Mouse (Mus musculus) splenic B cell, adult 2 months (primary cell): ENCODE measurements at regions not wholly inside any gene's neighbourhood (a gene's known extent, or its start where the extent isn't known, plus 50 kb on each side); places are given as distances from the start of the nearest gene placed in this dataset.

Experiments
- DNase-seq: peaks from one replicate; pipeline ENCODE4 v3.0.0-alpha.2; 2011; ENCODE audit warnings: low read depth, low spot score
- H3K27me3 ChIP-seq: 2 replicates; pipeline ENCODE4 v1.6.1; 2012; ENCODE audit warnings: mild to moderate bottlenecking, low read length, moderate library complexity, mixed read lengths; ENCODE audit not compliant: control insufficient read depth, poor library complexity, insufficient read depth, severe bottlenecking
- H3K36me3 ChIP-seq: 2 replicates; pipeline ENCODE4 v1.6.1; 2012; ENCODE audit warnings: mild to moderate bottlenecking, low read length, moderate library complexity, mixed read lengths; ENCODE audit not compliant: control insufficient read depth, poor library complexity, insufficient read depth, severe bottlenecking

- DNase-seq: no peak
- H3K36me3 ChIP-seq: no peaks in the 10 kb centered on the region
- no peaks in the 10 kb centered on the region; the same call in 1 of the 2 replicates for H3K27me3 ChIP-seq
Measured at GRCm38 (mm10) chr7:136820291-136820690, 74.1 kb upstream of the Mgmt start.

- Histone ChIP-seq H3K36me3 (no peaks in the 10 kb centered on the region), H3K27me3 (no peaks in the 10 kb centered on the region)
- DNase-seq: no peak
Measured at GRCm38 (mm10) chr7:136825647-136826046, 68.8 kb upstream of the Mgmt start.

- Histone ChIP-seq H3K36me3 (no peaks in the 10 kb centered on the region), H3K27me3 (no peaks in the 10 kb centered on the region)
- no peak for DNase-seq
Measured at GRCm38 (mm10) chr7:136829621-136830313, 64.6 kb upstream of the Mgmt start.

- H3K36me3 ChIP-seq: no peaks in the 10 kb centered on the region
- H3K27me3 ChIP-seq: no peaks in the 10 kb centered on the region
- DNase-seq: no peak
Measured at GRCm38 (mm10) chr7:136832419-136832818, 62.0 kb upstream of the Mgmt start.

- DNase-seq: no peak
- Histone ChIP-seq H3K36me3 (no peaks in the 10 kb centered on the region), H3K27me3 (no peaks in the 10 kb centered on the region)
Measured at GRCm38 (mm10) chr7:136838971-136839370, 55.4 kb upstream of the Mgmt start.

GRCm38 (mm10) chr7:136840224-136840623 lies 54.2 kb upstream of the Mgmt start:
- Histone ChIP-seq H3K27me3 (no peaks in the 10 kb centered on the region), H3K36me3 (no peaks in the 10 kb centered on the region)
- no peak for DNase-seq

GRCm38 (mm10) chr7:136842751-136843150 lies 51.7 kb upstream of the Mgmt start:
- DNase-seq: no peak
- Histone ChIP-seq H3K27me3 (no peaks in the 10 kb centered on the region), H3K36me3 (no peaks in the 10 kb centered on the region)

- Histone ChIP-seq H3K36me3 (no peaks in the 10 kb centered on the region), H3K27me3 (no peaks in the 10 kb centered on the region)
Measured at GRCm38 (mm10) chr7:136844282-136844681, 50.1 kb upstream of the Mgmt start.

More at GRCm38 (mm10) chr7:136844282-136844681, 50.1 kb upstream of the Mgmt start:
- no peak for DNase-seq
